Mouse (Mus musculus) liver, embryonic 14.5 days (tissue): Measurements from ENCODE around the gene Ubl3. TPM values are rescaled to one million over a fixed set of nuclear protein-coding genes. Genes with fewer than 3 reads are reported as not detected.

Experiments used
- ATAC-seq: fragments of 200-750 bp; cut with Nextera tagmentation; 2 replicates; pipeline ENCODE4 v1.8.0; 2017; ENCODE audit warnings: moderate number of reproducible peaks, mild to moderate bottlenecking, moderate library complexity; ENCODE audit not compliant: insufficient read depth
- DNase-seq, 3 experiments: peaks; one replicate each; pipeline ENCODE4 v3.0.0-alpha.2; 2012 to 2013; ENCODE audit warnings: low read depth in 3 of 3, low spot score in 3 of 3
- H3K27ac ChIP-seq: fragments of 300-500 bp; sonication (generic); 2 replicates; pipeline ENCODE4 v1.5.1; 2014; ENCODE audit warnings: moderate library complexity, mild to moderate bottlenecking, control low read depth, inconsistent platforms
- H3K27me3 ChIP-seq: fragments of 300-500 bp; sonication (generic); 2 replicates; pipeline ENCODE4 v1.6.1; 2014; ENCODE audit warnings: mild to moderate bottlenecking, low read length, moderate library complexity; ENCODE audit not compliant: control insufficient read depth, insufficient read depth
- H3K36me3 ChIP-seq: fragments of 300-500 bp; sonication (generic); replicated peaks from 2 replicates; pipeline ENCODE4 v1.6.1; 2014; ENCODE audit warnings: low read depth; ENCODE audit not compliant: control insufficient read depth, insufficient read depth
- H3K4me1 ChIP-seq, 2 experiments: fragments of 200-500 bp in 1 of 2; fragments of 300-500 bp in 1 of 2; sonication (generic) in 1 of 2; replicated peaks; 2 replicates each; pipeline ENCODE4 v1.6.1; 2012 to 2014; ENCODE audit warnings: antibody characterized with exemption in 1 of 2, inconsistent platforms in 1 of 2, low read length in 1 of 2; ENCODE audit not compliant: control insufficient read depth in 2 of 2, insufficient read depth in 2 of 2
- H3K4me2 ChIP-seq: fragments of 300-500 bp; sonication (generic); 2 replicates; pipeline ENCODE4 v1.6.1; 2014; ENCODE audit warnings: low read depth, mild to moderate bottlenecking, control low read depth, moderate library complexity
- H3K4me3 ChIP-seq, 2 experiments: fragments of 200-500 bp in 1 of 2; fragments of 300-500 bp in 1 of 2; sonication (generic) in 1 of 2; 2 replicates each; pipeline ENCODE4 v1.5.1; 2012 to 2014; ENCODE audit warnings: low read depth in 2 of 2, low read length in 2 of 2, mild to moderate bottlenecking in 2 of 2, control low read depth in 1 of 2, inconsistent platforms in 1 of 2, moderate library complexity in 1 of 2; ENCODE audit not compliant: insufficient read depth in 1 of 2
- H3K9ac ChIP-seq: fragments of 300-500 bp; sonication (generic); replicated peaks from 2 replicates; pipeline ENCODE4 v1.6.1; 2014; ENCODE audit warnings: mild to moderate bottlenecking, control low read depth, moderate library complexity
- H3K9me3 ChIP-seq: fragments of 300-500 bp; sonication (generic); 2 replicates; pipeline ENCODE4 v1.6.1; 2016; ENCODE audit warnings: low read length, mixed read lengths; ENCODE audit not compliant: control insufficient read depth
- CTCF ChIP-seq: IDR thresholded peaks from 2 replicates; pipeline ENCODE4 v1.5.1; 2016; ENCODE audit warnings: antibody characterized with exemption, low read depth, control low read depth
- EP300 ChIP-seq: IDR thresholded peaks from 2 replicates; pipeline ENCODE4 v1.6.1; 2016; ENCODE audit warnings: antibody characterized with exemption, low read depth
- WGBS: fragments of 180-500 bp; shearing (Covaris S2); extraction: QIAGEN DNeasy Blood & Tissue Kit; methylation state at CpG from one replicate; pipeline ENCODE4 v1.1.7; 2014; ENCODE audit not compliant: insufficient replicate concordance; 5-methylcytosine and 5-hydroxymethylcytosine counted together
- polyA plus RNA-seq, 2 experiments: library from polyadenylated mRNA; depleted of rRNA in 1 of 2; stranded (reverse) in 1 of 2; unstranded in 1 of 2; fragments of >200 nt; fragmentation: Nextera tagmentation in 1 of 2; extraction: Ambion mirVana in 1 of 2; gene quantifications; 2 replicates each; pipeline versions ENCODE4 v1.2.1 to v1.2.3; 2012 to 2014

The Ubl3 gene
- polyA plus RNA-seq, 2 experiments: 6.3 to 16.0 TPM

DNA sequence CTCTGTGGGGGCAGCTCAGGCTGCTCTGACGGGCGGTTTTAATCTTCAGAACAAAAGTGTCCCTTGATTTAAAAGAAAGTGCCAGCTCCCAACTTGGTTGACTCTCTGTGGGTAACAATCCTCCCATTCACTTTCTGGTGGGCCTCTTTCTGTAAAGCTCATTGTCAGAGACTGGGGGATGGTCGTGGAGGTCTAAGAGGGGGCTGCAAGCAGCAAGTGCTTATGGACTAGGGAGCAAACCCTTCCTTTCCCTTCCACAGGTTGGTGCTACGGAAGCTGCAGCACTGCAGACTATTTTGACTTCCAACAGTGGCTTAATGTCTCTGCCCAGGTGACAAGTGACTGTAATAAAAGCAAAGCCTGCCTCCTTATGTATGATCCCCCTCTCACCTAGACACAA is 41.0 kb upstream of the Ubl3 start:
- no peak overlapping the region for H3K4me3 ChIP-seq
- WGBS: 53% methylated on average over 4 of the region's 4 CpGs
- H3K27me3 ChIP-seq: no peaks in the 10 kb centered on the region
- no peak overlapping the region for H3K4me2 ChIP-seq
- H3K27ac ChIP-seq: no peak overlapping the region
- 0 out of 4 replicates have a peak, but pooled peaks cover 0 to 2% of the 10 kb centered on the region in 2 experiments for H3K4me1 ChIP-seq
- no peak overlapping the region for H3K9ac ChIP-seq
- no peak for TF ChIP-seq EP300
- no peak for TF ChIP-seq CTCF
- ATAC-seq (no peak), DNase-seq (no peak)
- no peaks in the 10 kb centered on the region for H3K9me3 ChIP-seq
- H3K36me3 ChIP-seq: no peaks in the 10 kb centered on the region

DNA sequence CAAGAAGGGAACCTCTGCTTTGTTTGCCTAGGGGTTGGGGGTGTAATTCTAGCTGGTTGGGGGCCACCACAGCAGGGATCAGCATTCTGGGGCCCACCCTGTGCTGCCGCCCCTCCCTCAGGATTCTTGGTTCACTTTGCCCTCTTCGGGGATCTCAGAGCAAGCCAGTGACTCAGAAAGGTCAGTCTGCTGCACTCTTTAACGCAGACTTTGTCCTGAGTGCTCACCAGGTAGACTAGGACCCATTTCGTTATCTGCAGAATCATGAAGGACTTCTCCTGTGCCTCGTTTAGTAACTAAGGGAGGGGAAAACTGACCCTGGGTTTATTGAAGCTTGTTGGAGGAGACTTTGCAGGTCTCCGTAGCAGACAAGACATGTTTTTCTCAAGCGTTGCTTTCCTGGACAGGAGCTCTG is 38.9 kb upstream of the Ubl3 start:
- no peak for TF ChIP-seq CTCF
- no peak for TF ChIP-seq EP300

GRCm38 (mm10) chr5:148590603-148591447 is 38.2 kb upstream of the Ubl3 start:
- Histone ChIP-seq H3K4me2 (no peak overlapping the region), H3K27me3 (no peaks in the 10 kb centered on the region), H3K27ac (no peak overlapping the region), H3K36me3 (no peaks in the 10 kb centered on the region), H3K9ac (no peak overlapping the region), H3K4me3 (no peak overlapping the region), H3K4me1 (no peaks in the 10 kb centered on the region), H3K9me3 (no peaks in the 10 kb centered on the region)
- DNase-seq (no peak), ATAC-seq (no peak)
- TF ChIP-seq CTCF: no peak
- TF ChIP-seq EP300: no peak
- 61% methylated on average over 20 of the region's 20 CpGs for WGBS

More for the DNA sequence above, 38.9 kb upstream of the Ubl3 start:
- no peak overlapping the region for H3K4me3 ChIP-seq
- no peak for DNase-seq
- WGBS: 53% methylated on average over 7 of the region's 7 CpGs
- H3K4me2 ChIP-seq: no peak overlapping the region
- ATAC-seq: no peak
- no peak overlapping the region for H3K27ac ChIP-seq
- H3K36me3 ChIP-seq: no peaks in the 10 kb centered on the region
- no peaks in the 10 kb centered on the region for H3K9me3 ChIP-seq
- no peaks in the 10 kb centered on the region for H3K4me1 ChIP-seq
- H3K27me3 ChIP-seq: no peaks in the 10 kb centered on the region
- H3K9ac ChIP-seq: no peak overlapping the region

DNA sequence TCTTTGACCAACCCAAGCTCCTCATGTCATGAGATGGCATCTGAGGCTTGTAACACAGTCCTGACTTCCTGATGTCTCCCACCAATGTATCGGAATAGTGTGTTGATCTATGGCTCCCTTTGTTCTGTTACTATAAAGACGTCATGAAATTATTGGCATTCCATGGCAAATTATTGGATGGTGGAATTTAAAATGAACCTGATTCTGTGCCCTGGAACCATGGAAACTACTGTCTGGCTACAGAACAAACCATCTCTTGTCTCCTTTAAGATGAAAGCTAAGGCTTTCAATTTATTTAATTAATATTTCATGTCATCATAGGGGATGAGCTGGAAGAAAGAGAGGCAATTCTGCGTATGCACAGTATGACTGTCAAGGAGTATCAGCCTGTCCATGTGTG is 36.4 kb upstream of the Ubl3 start:
- no peak for DNase-seq
- Histone ChIP-seq H3K4me1 (no peaks in the 10 kb centered on the region), H3K4me3 (no peak overlapping the region), H3K27ac (no peak overlapping the region), H3K36me3 (no peaks in the 10 kb centered on the region), H3K9ac (no peak overlapping the region), H3K4me2 (no peak overlapping the region), H3K9me3 (no peaks in the 10 kb centered on the region), H3K27me3 (no peaks in the 10 kb centered on the region)
- no peak for ATAC-seq
- WGBS: 62% methylated on average over 3 of the region's 3 CpGs
- TF ChIP-seq EP300 (no peak), CTCF (no peak)

DNA sequence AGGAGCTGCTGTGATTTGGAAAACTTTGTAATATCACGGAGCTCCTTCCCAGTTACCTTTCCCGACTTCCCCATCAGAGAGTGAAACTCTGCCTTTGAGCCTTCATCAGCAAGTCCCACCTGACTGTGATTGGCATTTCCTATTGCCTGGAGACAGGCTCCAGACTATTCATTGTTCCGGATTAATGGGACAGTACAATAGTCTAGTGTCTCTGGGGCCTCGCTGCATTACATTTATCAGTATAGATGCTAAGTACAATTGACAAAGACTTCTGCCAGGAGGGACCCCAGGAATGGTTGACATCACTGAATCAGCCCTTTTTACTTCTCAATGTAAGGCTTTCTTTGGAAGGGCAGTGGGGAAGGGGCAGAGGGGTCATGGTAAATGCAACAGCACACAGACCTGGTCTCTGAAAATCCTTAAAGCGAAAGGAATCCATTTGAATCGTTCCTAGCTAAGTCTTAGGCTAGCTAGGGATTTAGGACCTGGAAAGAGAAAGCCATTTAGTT is 35.6 kb upstream of the Ubl3 start:
- DNase-seq (no peak), ATAC-seq (no peak)
- TF ChIP-seq EP300 (no peak), CTCF (no peak)
- Histone ChIP-seq H3K27me3 (no peaks in the 10 kb centered on the region), H3K4me1 (no peaks in the 10 kb centered on the region), H3K9ac (no peak overlapping the region), H3K36me3 (no peaks in the 10 kb centered on the region), H3K9me3 (no peaks in the 10 kb centered on the region), H3K27ac (no peak overlapping the region), H3K4me3 (no peak overlapping the region), H3K4me2 (no peak overlapping the region)
- 62% methylated on average over 6 of the region's 6 CpGs for WGBS
